Mouse (Mus musculus) embryonic facial prominence, embryonic 11.5 days (tissue): Measurements from ENCODE around the gene 4933402D24Rik. TPM values are rescaled to one million over a fixed set of nuclear protein-coding genes. Genes with fewer than 3 reads are reported as not detected.

ENCODE experiments used
- ATAC-seq: fragments of 200-750 bp; cut with Nextera tagmentation; replicated peaks from 2 replicates; pipeline ENCODE4 v1.8.0; 2017; ENCODE audit warnings: low read depth; ENCODE audit not compliant: insufficient number of reproducible peaks, low FRiP score, low TSS enrichment
- DNase-seq: peaks from one replicate; pipeline ENCODE4 v3.0.0-alpha.2; 2015; ENCODE audit warnings: low spot score
- H3K27ac ChIP-seq: fragments of 300-500 bp; sonication (generic); replicated peaks from 2 replicates; pipeline ENCODE4 v1.5.1; 2014; ENCODE audit warnings: mild to moderate bottlenecking, low read depth, low read length, control low read depth
- H3K27me3 ChIP-seq: fragments of 300-500 bp; sonication (generic); 2 replicates; pipeline ENCODE4 v1.6.1; 2014; ENCODE audit warnings: mild to moderate bottlenecking, low read length, moderate library complexity, mixed read lengths; ENCODE audit not compliant: control insufficient read depth, insufficient read depth
- H3K36me3 ChIP-seq: fragments of 300-500 bp; sonication (generic); replicated peaks from 2 replicates; pipeline ENCODE4 v1.6.1; 2014; ENCODE audit warnings: low read depth, mild to moderate bottlenecking, low read length, moderate library complexity, mixed read lengths; ENCODE audit not compliant: control insufficient read depth, insufficient read depth
- H3K4me1 ChIP-seq: fragments of 300-500 bp; sonication (generic); 2 replicates; pipeline ENCODE4 v1.6.1; 2014; ENCODE audit warnings: low read length, mixed read lengths; ENCODE audit not compliant: control insufficient read depth, insufficient read depth
- H3K4me2 ChIP-seq: fragments of 300-500 bp; sonication (generic); 2 replicates; pipeline ENCODE4 v1.6.1; 2014; ENCODE audit warnings: low read depth, mild to moderate bottlenecking, control low read depth, low read length, moderate library complexity
- H3K4me3 ChIP-seq: fragments of 300-500 bp; sonication (generic); 2 replicates; pipeline ENCODE4 v1.5.1; 2014; ENCODE audit warnings: low read depth, low read length, control low read depth
- H3K9ac ChIP-seq: fragments of 300-500 bp; sonication (generic); replicated peaks from 2 replicates; pipeline ENCODE4 v1.6.1; 2014; ENCODE audit warnings: mild to moderate bottlenecking, control low read depth, low read length
- H3K9me3 ChIP-seq: fragments of 300-500 bp; sonication (generic); replicated peaks from 2 replicates; pipeline ENCODE4 v1.6.1; 2016; ENCODE audit warnings: mild to moderate bottlenecking, low read length, inconsistent platforms, mixed read lengths; ENCODE audit not compliant: control insufficient read depth
- WGBS: fragments of 180-500 bp; shearing (Covaris S2); extraction: QIAGEN DNeasy Blood & Tissue Kit; methylation state at CpG from one replicate; pipeline ENCODE4 v1.1.7; 2014; 5-methylcytosine and 5-hydroxymethylcytosine counted together
- polyA plus RNA-seq: library from polyadenylated mRNA; unstranded; fragments of >200 nt; fragmentation: Nextera tagmentation; extraction: Ambion mirVana; gene quantifications from 2 replicates; pipeline ENCODE4 v1.2.1, GENCODE M21; 2014

Gene 4933402D24Rik
- polyA plus RNA-seq, 1 experiment from 2014 or later = 0.11 TPM

- no peak overlapping the region for H3K4me3 ChIP-seq
- no peaks in the 10 kb centered on the region for H3K4me1 ChIP-seq
- H3K9me3 ChIP-seq = no peaks in the 10 kb centered on the region
- DNase-seq (no peak), ATAC-seq (no peak)
- no peak overlapping the region for H3K9ac ChIP-seq
- WGBS = 78% methylated on average over 5 of the region's 5 CpGs
- no peaks in the 10 kb centered on the region for H3K27me3 ChIP-seq
- no peaks in the 10 kb centered on the region for H3K36me3 ChIP-seq
- no peak overlapping the region for H3K27ac ChIP-seq
- H3K4me2 ChIP-seq = no peak overlapping the region
These were observed 63.3 kb downstream of the 4933402D24Rik start for GRCm38 (mm10) chr1:63705733-63706132.

Other genes starting within 250 kb of the 4933402D24Rik start
- gene Gm39653, start 153.3 kb downstream of the 4933402D24Rik start, polyA plus RNA-seq = not detected in 2 replicates
- 0.07 TPM in 1 of 2 replicates, not detected in the other for gene Dytn, start 82.3 kb downstream of the 4933402D24Rik start, polyA plus RNA-seq
- gene Mdh1b, start 38.9 kb downstream of the 4933402D24Rik start, polyA plus RNA-seq = 0.24 TPM in 1 of 2 replicates, not detected in the other
- 84.6 and 88.6 TPM in 2 replicates for gene Fastkd2, start 38.7 kb downstream of the 4933402D24Rik start, polyA plus RNA-seq